Mouse (Mus musculus) testis, adult 2 months (tissue): ENCODE measurements around the gene Itga7. TPM values are rescaled to one million over a fixed set of nuclear protein-coding genes. Genes with fewer than 3 reads are reported as not detected.
A peak's percentile ranks its signal among the peaks of the same experiment; 100 is the strongest.

Source experiments
- H3K27ac ChIP-seq: fragments of 200-500 bp; 2 replicates; pipeline ENCODE4 v1.5.1; 2012; ENCODE audit warnings: low read depth, low read length; ENCODE audit not compliant: control insufficient read depth, insufficient read depth
- H3K27me3 ChIP-seq: fragments of 200-500 bp; 2 replicates; pipeline ENCODE4 v1.6.1; 2012; ENCODE audit warnings: mild to moderate bottlenecking, low read length, moderate library complexity; ENCODE audit not compliant: control insufficient read depth, insufficient read depth
- H3K36me3 ChIP-seq: fragments of 200-500 bp; 2 replicates; pipeline ENCODE4 v1.6.1; 2012; ENCODE audit warnings: mild to moderate bottlenecking, low read length; ENCODE audit not compliant: control insufficient read depth, insufficient read depth
- H3K4me1 ChIP-seq: fragments of 200-500 bp; 2 replicates; pipeline ENCODE4 v1.6.1; 2012; ENCODE audit warnings: low read length; ENCODE audit not compliant: control insufficient read depth, insufficient read depth
- H3K4me3 ChIP-seq: fragments of 200-500 bp; 2 replicates; pipeline ENCODE4 v1.5.1; 2012; ENCODE audit warnings: low read depth, mild to moderate bottlenecking, low read length, moderate library complexity, mixed read lengths; ENCODE audit not compliant: control insufficient read depth
- CTCF ChIP-seq: fragments of 200-500 bp; IDR thresholded peaks from 2 replicates; pipeline ENCODE4 v1.5.1; 2012; ENCODE audit warnings: low read depth, mild to moderate bottlenecking, inconsistent platforms, low read length, moderate library complexity; ENCODE audit not compliant: control insufficient read depth, insufficient read depth, insufficient replicate concordance
- POLR2A ChIP-seq: fragments of 200-500 bp; IDR thresholded peaks from 2 replicates; pipeline ENCODE4 v1.6.1; 2012; ENCODE audit warnings: low read depth, mild to moderate bottlenecking, inconsistent platforms, low read length, moderate library complexity; ENCODE audit not compliant: control insufficient read depth
- polyA plus RNA-seq: library from polyadenylated mRNA; depleted of rRNA; stranded (reverse); fragments of >200 nt; gene quantifications from 2 replicates; pipeline ENCODE4 v1.2.3, GENCODE M21; 2012

Itga7 gene
- polyA plus RNA-seq, 1 experiment, result 19.1 TPM

- Histone ChIP-seq H3K4me1 (no peaks in the 10 kb centered on the region), H3K36me3 (no peaks in the 10 kb centered on the region), H3K27ac (no peak overlapping the region), H3K27me3 (no peaks in the 10 kb centered on the region), H3K4me3 (no peak overlapping the region)
- TF ChIP-seq POLR2A (no peak), CTCF (no peak)
Observed at GRCm38 (mm10) chr10:128902409-128902988, 31.1 kb upstream of the Itga7 start.

DNA sequence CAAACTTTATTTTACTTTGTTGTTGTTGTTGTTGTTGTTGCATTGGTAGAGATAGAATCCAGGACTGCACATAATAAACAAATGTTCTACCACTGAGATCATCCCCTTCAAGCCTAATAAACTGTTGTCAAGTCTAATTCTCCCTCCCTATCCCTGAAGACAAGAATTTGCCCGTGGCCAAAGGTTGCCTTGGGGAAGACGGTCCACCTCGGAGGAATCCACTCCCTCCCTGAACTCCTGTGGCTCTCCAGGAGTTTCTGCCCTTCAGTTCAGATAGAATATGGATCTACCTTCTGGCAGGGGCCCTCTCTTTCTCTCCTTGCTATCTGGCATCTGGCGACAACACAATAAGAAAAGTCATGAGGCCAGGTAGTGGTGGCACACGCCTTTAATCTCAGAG lies 28.8 kb upstream of the Itga7 start:
- no peaks in the 10 kb centered on the region for H3K27me3 ChIP-seq
- no peak for TF ChIP-seq CTCF
- TF ChIP-seq POLR2A, result no peak
- H3K36me3 ChIP-seq, result no peaks in the 10 kb centered on the region
- H3K4me3 ChIP-seq, result no peak overlapping the region
- H3K27ac ChIP-seq, result no peak overlapping the region
- peaks cover 4% of the 10 kb centered on the region; the same call in 1 of the 2 replicates for H3K4me1 ChIP-seq

- Histone ChIP-seq H3K4me3 (peak overlapping the region; percentile 80), H3K27ac (0 out of 2 replicates have a peak overlapping the region, but pooled peaks have one; percentile 55), H3K36me3 (no peaks in the 10 kb centered on the region), H3K4me1 (peaks cover 11% of the 10 kb centered on the region), H3K27me3 (no peaks in the 10 kb centered on the region)
- TF ChIP-seq POLR2A (no peak), CTCF (no peak)
Observed at GRCm38 (mm10) chr10:128908778-128909448, 24.7 kb upstream of the Itga7 start.

DNA sequence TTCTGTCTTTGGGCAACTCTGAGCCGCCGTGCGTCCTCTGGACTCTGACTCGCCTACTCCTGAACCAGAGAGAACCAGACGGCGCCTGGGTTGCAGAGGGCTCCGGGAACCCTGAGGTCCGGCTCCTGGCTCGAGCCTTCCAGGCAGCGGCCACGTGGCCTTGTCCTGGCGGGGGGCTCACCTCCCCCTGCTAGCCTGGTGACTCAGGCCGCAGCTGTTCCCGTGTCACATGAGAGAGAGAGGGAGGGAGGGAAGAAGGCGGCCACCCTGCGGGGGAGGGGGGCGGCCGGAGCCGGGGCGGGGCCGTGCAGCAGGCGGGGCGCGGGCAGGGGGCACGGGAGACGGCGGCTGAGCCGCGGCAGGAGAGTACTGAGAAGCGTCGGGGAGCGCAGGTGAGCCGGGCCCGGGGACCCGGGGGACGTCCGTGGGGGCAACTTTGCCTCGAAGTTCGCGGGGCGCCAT lies 24.0 kb upstream of the Itga7 start:
- TF ChIP-seq CTCF (no peak), POLR2A (no peak)
- Histone ChIP-seq H3K4me3 (peak overlapping the region; percentile 80), H3K4me1 (peaks cover 11% of the 10 kb centered on the region), H3K36me3 (no peaks in the 10 kb centered on the region), H3K27me3 (no peaks in the 10 kb centered on the region), H3K27ac (peak overlapping the region; percentile 59)

DNA sequence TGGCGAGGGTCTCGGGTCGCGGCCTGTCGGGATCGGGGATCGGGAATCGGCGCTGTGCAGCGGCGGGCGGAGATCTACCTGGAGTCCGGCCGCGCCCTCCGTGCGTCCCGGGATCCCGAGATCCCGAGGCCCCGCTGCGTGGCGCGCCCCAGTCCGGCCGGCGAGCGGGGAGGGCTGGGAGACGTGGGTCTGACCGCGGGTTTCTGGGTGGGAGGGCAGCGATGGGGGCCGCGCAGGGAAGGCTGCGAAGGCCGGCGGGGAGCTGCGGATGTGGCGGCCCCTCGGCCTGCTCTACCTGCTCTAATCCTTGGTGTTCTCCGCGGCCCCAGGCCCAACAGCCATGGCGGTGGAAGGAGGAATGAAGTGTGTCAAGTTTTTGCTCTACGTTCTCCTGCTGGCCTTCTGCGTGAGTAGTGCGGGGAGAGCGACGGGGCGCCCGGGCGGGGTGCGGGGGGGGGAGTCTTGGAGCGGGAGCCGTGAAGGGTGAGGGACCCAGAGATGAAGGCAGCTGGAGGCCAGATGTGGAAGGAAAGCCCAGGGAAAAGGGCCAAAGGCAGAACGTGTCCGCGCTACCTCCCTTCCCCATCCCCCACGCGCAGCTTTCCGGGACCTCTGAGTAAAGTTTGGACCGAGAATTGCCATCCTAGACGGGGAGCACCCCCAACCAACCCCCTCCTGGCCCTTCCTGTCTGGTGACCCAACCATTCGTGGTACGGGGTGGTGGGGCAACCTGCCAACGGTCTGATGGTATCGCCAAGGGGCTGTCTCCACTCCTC lies 23.4 kb upstream of the Itga7 start:
- no peak for TF ChIP-seq CTCF
- TF ChIP-seq POLR2A, result no peak
- peak overlapping the region; percentile 80 for H3K4me3 ChIP-seq
- H3K36me3 ChIP-seq, result no peaks in the 10 kb centered on the region
- H3K27ac ChIP-seq, result peak overlapping the region; percentile 59
- peaks cover 11% of the 10 kb centered on the region for H3K4me1 ChIP-seq
- H3K27me3 ChIP-seq, result no peaks in the 10 kb centered on the region

- peaks cover 11% of the 10 kb centered on the region for H3K4me1 ChIP-seq
- TF ChIP-seq CTCF (no peak), POLR2A (no peak)
- no peaks in the 10 kb centered on the region for H3K27me3 ChIP-seq
- no peaks in the 10 kb centered on the region for H3K36me3 ChIP-seq
- H3K4me3 ChIP-seq, result no peak overlapping the region
- H3K27ac ChIP-seq, result no peak overlapping the region
Observed at GRCm38 (mm10) chr10:128911430-128911829, 22.2 kb upstream of the Itga7 start.

- Histone ChIP-seq H3K27ac (no peak overlapping the region), H3K36me3 (no peaks in the 10 kb centered on the region), H3K4me1 (peaks cover 11% of the 10 kb centered on the region), H3K27me3 (no peaks in the 10 kb centered on the region), H3K4me3 (no peak overlapping the region)
- no peak for TF ChIP-seq CTCF
- TF ChIP-seq POLR2A, result no peak
Observed at GRCm38 (mm10) chr10:128912268-128912667, 21.4 kb upstream of the Itga7 start.
